Mouse (Mus musculus) myocyte (in vitro differentiated cells): ENCODE results near the gene Hlx.
A peak's percentile ranks its signal among the peaks of the same experiment; 100 is the strongest.

Experiments
- MAX ChIP-seq: IDR thresholded peaks from one replicate; pipeline ENCODE4 v1.6.1; 2011; ENCODE audit warnings: low read depth, mild to moderate bottlenecking, control low read depth
- MYOD1 ChIP-seq, 3 experiments: IDR thresholded peaks; one replicate each; pipeline ENCODE4 v1.6.1; 2011; ENCODE audit warnings: control low read depth in 2 of 3, low read depth in 2 of 3, mild to moderate bottlenecking in 2 of 3, moderate library complexity in 1 of 3; ENCODE audit not compliant: insufficient read length in 2 of 3, control insufficient read depth in 1 of 3
- MYOG ChIP-seq, 3 experiments: IDR thresholded peaks; one replicate each; pipeline ENCODE4 v1.6.1; 2011; ENCODE audit warnings: control low read depth in 2 of 3, low read depth in 2 of 3, mild to moderate bottlenecking in 2 of 3; ENCODE audit not compliant: insufficient read length in 2 of 3, control insufficient read depth in 1 of 3, insufficient read depth in 1 of 3
- POLR2A ChIP-seq: IDR thresholded peaks from one replicate; pipeline ENCODE4 v1.6.1; 2011; ENCODE audit warnings: low read depth, mild to moderate bottlenecking, control low read depth, moderate library complexity; ENCODE audit not compliant: insufficient read length
- POLR2AphosphoS2 ChIP-seq: IDR thresholded peaks from one replicate; pipeline ENCODE4 v1.6.1; 2011; ENCODE audit warnings: low read depth, control low read depth; ENCODE audit not compliant: insufficient read length
- TCF12 ChIP-seq: IDR thresholded peaks from one replicate; pipeline ENCODE4 v1.6.1; 2011; ENCODE audit warnings: mild to moderate bottlenecking, control low read depth; ENCODE audit not compliant: poor library complexity, insufficient read depth, severe bottlenecking

DNA sequence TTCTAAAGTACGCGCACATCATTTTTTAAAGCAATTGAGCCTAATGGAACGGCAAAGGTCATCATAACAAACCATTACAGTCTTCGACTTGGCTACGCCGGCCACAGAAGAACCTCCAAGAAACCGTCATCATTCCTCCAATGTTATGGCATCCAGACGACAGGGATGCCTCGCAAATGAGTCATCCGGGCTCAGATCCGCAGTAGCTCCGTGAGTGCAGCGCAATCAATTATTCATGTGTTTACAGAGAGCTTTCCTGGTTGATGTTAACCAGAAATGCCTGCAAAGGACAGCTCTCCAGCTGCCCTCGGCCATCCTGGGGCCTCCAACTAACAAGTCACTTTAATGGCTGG, 49.7 kb upstream of the Hlx start:
- TF ChIP-seq POLR2A (no peak), MAX (no peak), POLR2AphosphoS2 (no peak), TCF12 (no peak), MYOD1 (IDR thresholded peaks at IDR 0.05; ENCODE audit: control insufficient read depth in 1 of 3, insufficient read length in 2 of 3, low read depth in 2 of 3) (peak in 2 of 3 experiments; percentile 8 to 40), MYOG (IDR thresholded peaks at IDR 0.05; ENCODE audit: control insufficient read depth in 1 of 3, insufficient read depth in 1 of 3, insufficient read length in 2 of 3, low read depth in 2 of 3) (no peak)
